ENCODE assay signal across 13 mouse cellular contexts in the genomic region with DNA sequence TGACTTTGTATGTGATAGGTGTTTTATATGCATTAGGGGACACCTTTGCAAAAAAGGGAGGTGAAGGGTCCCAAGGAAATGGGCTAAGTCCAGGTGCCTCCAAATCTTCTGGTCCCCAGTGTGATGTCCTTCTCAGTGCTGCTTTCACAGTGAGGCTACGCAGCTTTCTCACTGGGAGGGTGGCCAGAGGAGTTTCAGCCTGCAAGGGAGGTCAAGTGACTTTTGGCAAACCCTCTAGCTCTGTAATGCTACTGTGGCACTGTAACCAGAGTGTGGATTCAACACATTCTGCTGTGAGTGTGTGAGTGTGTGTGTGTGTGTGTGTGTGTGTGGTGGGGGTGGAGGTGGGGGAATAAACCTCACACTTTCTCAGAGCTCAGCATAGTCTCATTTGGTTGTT. TPM values are rescaled to one million over a fixed set of nuclear protein-coding genes. Genes with fewer than 3 reads are reported as not detected.
A peak's percentile ranks its signal among the peaks of the same experiment; 100 is the strongest.
DNase-seq lines count a peak whose midpoint lies in the region; ATAC-seq and TF ChIP-seq lines count a peak whose summit lies in the region.
"Had no signal": no experiment of that assay in that cellular context is flagged by ENCODE, and none has a peak within 500 bp of the region (broad histone marks: within the 10 kb centered on the region; RNA-seq: fewer than 3 reads in every experiment).

No protein-coding gene starts in this region.

- no peak overlapping the region for H3K4me2 ChIP-seq in kidney, embryonic 15.5 days
- H3K4me2 ChIP-seq in heart, postnatal 0 days (ENCODE audit: low read depth, low read length), result no peak overlapping the region
- no peak overlapping the region for H3K4me2 ChIP-seq in lung, postnatal 0 days (replicated peaks; ENCODE audit: low read depth, low read length)
- no peak overlapping the region for H3K4me2 ChIP-seq in forebrain, embryonic 15.5 days (replicated peaks)
- H3K4me2 ChIP-seq in forebrain, embryonic 16.5 days (ENCODE audit: low read length), result no peak overlapping the region
- H3K4me2 ChIP-seq: embryonic facial prominence, embryonic 12.5 days; liver, embryonic 11.5 days had no signal

- H3K4me3 ChIP-seq in kidney, embryonic 15.5 days (replicated peaks), result no peak overlapping the region
- H3K4me3 ChIP-seq in heart, postnatal 0 days (ENCODE audit: low read depth, low read length), result no peak overlapping the region
- H3K4me3 ChIP-seq in lung, postnatal 0 days (ENCODE audit: low read depth, low read length), result no peak overlapping the region
- H3K4me3 ChIP-seq in forebrain, embryonic 15.5 days, result no peak overlapping the region
- no peak overlapping the region for H3K4me3 ChIP-seq in forebrain, embryonic 16.5 days (replicated peaks; ENCODE audit: low read length)
- H3K4me3 ChIP-seq: embryonic facial prominence, embryonic 12.5 days had no signal

- no peaks in the 10 kb centered on the region for H3K9me3 ChIP-seq in kidney, embryonic 15.5 days (replicated peaks)
- no peaks in the 10 kb centered on the region for H3K9me3 ChIP-seq in heart, postnatal 0 days (replicated peaks; ENCODE audit: control insufficient read depth, low read length)
- no peaks in the 10 kb centered on the region for H3K9me3 ChIP-seq in lung, postnatal 0 days (ENCODE audit: low read length)
- no peaks in the 10 kb centered on the region for H3K9me3 ChIP-seq in forebrain, embryonic 15.5 days
- no peaks in the 10 kb centered on the region for H3K9me3 ChIP-seq in forebrain, embryonic 16.5 days (ENCODE audit: control insufficient read depth, low read length)
- H3K9me3 ChIP-seq: embryonic facial prominence, embryonic 12.5 days had no signal

- peak; percentile 46 to 63 for DNase-seq in kidney, adult 8-10 months
- DNase-seq in brain, adult 2 months (ENCODE audit: low read depth, low spot score), result peak; percentile 35
- peak; percentile 80 for DNase-seq in heart, postnatal 0 days (ENCODE audit: low spot score)
- peak; percentile 63 for DNase-seq in lung, postnatal 0 days (ENCODE audit: low spot score)
- no peak for DNase-seq in right cerebral cortex, postnatal 14 days
- DNase-seq: cerebellum, adult 11 months; thymus, adult 2 months had no signal

- no peak for TF ChIP-seq CTCF in heart, postnatal 0 days (IDR thresholded peaks at IDR 0.05; ENCODE audit: low read depth)
- TF ChIP-seq CTCF in lung, postnatal 0 days (IDR thresholded peaks at IDR 0.05), result no peak

- peaks cover 24% of the 10 kb centered on the region for H3K4me1 ChIP-seq in kidney, embryonic 15.5 days
- H3K4me1 ChIP-seq in heart, postnatal 0 days (ENCODE audit: control insufficient read depth, insufficient read depth), result peaks cover 20% of the 10 kb centered on the region
- peaks cover 3% of the 10 kb centered on the region; the same call in 1 of the 2 replicates for H3K4me1 ChIP-seq in lung, postnatal 0 days (ENCODE audit: insufficient read depth, low read depth, low read length)
- peaks cover 18% of the 10 kb centered on the region for H3K4me1 ChIP-seq in forebrain, embryonic 15.5 days
- peaks cover 8% of the 10 kb centered on the region for H3K4me1 ChIP-seq in forebrain, embryonic 16.5 days (replicated peaks; ENCODE audit: control insufficient read depth, insufficient read depth, low read length)

- H3K36me3 ChIP-seq in kidney, embryonic 15.5 days, result peaks cover 31% of the 10 kb centered on the region
- H3K36me3 ChIP-seq in heart, postnatal 0 days (replicated peaks; ENCODE audit: control insufficient read depth, insufficient read depth, low read length), result peaks cover 17% of the 10 kb centered on the region
- peaks cover 9% of the 10 kb centered on the region; the same call in 1 of the 2 replicates for H3K36me3 ChIP-seq in lung, postnatal 0 days (ENCODE audit: insufficient read depth, low read length)
- peaks cover 16% of the 10 kb centered on the region for H3K36me3 ChIP-seq in forebrain, embryonic 15.5 days
- peaks cover 4% of the 10 kb centered on the region; the same call in 1 of the 2 replicates for H3K36me3 ChIP-seq in forebrain, embryonic 16.5 days (ENCODE audit: control insufficient read depth, insufficient read depth)

- WGBS in kidney, embryonic 15.5 days, result 63% methylated on average over 1 of the region's 1 CpGs
- 33% methylated on average over 1 of the region's 1 CpGs for WGBS in heart, postnatal 0 days
- 30% methylated on average over 1 of the region's 1 CpGs for WGBS in lung, postnatal 0 days
- WGBS in forebrain, embryonic 15.5 days, result 87% methylated on average over 1 of the region's 1 CpGs
- WGBS in forebrain, embryonic 16.5 days, result 64% methylated on average over 1 of the region's 1 CpGs

- no peak overlapping the region for H3K9ac ChIP-seq in kidney, embryonic 15.5 days
- H3K9ac ChIP-seq in heart, postnatal 0 days (replicated peaks; ENCODE audit: low read depth, low read length), result no peak overlapping the region
- H3K9ac ChIP-seq in lung, postnatal 0 days (replicated peaks; ENCODE audit: low read depth), result no peak overlapping the region
- no peak overlapping the region for H3K9ac ChIP-seq in forebrain, embryonic 15.5 days (replicated peaks)
- no peak overlapping the region for H3K9ac ChIP-seq in forebrain, embryonic 16.5 days (replicated peaks; ENCODE audit: low read depth, low read length)
- H3K9ac ChIP-seq: embryonic facial prominence, embryonic 12.5 days had no signal

- no peak for TF ChIP-seq EP300 in heart, postnatal 0 days (IDR thresholded peaks at IDR 0.05; ENCODE audit: low read depth)
- TF ChIP-seq EP300 in lung, postnatal 0 days (IDR thresholded peaks at IDR 0.05), result no peak

- no peaks in the 10 kb centered on the region for H3K27me3 ChIP-seq in kidney, embryonic 15.5 days
- no peaks in the 10 kb centered on the region for H3K27me3 ChIP-seq in heart, postnatal 0 days (ENCODE audit: control insufficient read depth, insufficient read depth, low read length)
- no peaks in the 10 kb centered on the region for H3K27me3 ChIP-seq in lung, postnatal 0 days (replicated peaks; ENCODE audit: insufficient read depth, low read length)
- H3K27me3 ChIP-seq in forebrain, embryonic 15.5 days, result no peaks in the 10 kb centered on the region
- H3K27me3 ChIP-seq in forebrain, embryonic 16.5 days (replicated peaks; ENCODE audit: control insufficient read depth, insufficient read depth, low read length), result no peaks in the 10 kb centered on the region
- H3K27me3 ChIP-seq: CH12.LX; embryonic facial prominence, embryonic 12.5 days had no signal

- no peak for ATAC-seq in kidney, embryonic 15.5 days (replicated peaks; ENCODE audit: low FRiP score)
- peak; percentile 83 for ATAC-seq in heart, postnatal 0 days (ENCODE audit: insufficient read depth, low read depth)
- ATAC-seq in lung, postnatal 0 days, result peak; percentile 50
- ATAC-seq in forebrain, embryonic 15.5 days (replicated peaks), result no peak
- no peak for ATAC-seq in forebrain, embryonic 16.5 days

- no peak overlapping the region for H3K27ac ChIP-seq in kidney, embryonic 15.5 days
- peak overlapping the region; percentile 43 for H3K27ac ChIP-seq in heart, postnatal 0 days (ENCODE audit: low read depth)
- H3K27ac ChIP-seq in lung, postnatal 0 days (ENCODE audit: low read length), result no peak overlapping the region
- no peak overlapping the region for H3K27ac ChIP-seq in forebrain, embryonic 15.5 days (replicated peaks)
- no peak overlapping the region for H3K27ac ChIP-seq in forebrain, embryonic 16.5 days (ENCODE audit: low read length)
- H3K27ac ChIP-seq: embryonic facial prominence, embryonic 12.5 days had no signal

RNA-seq across cellular contexts. Expression of gene Trp53bp2, which starts 18.5 kb away (rescaled TPM):
- 27.2 and 27.8 TPM in 2 replicates for polyA plus RNA-seq in kidney, embryonic 15.5 days (2015; fragmentation: Nextera tagmentation; extraction: Ambion mirVana)
- 13.6 and 31.9 TPM in 2 replicates for total RNA-seq in heart, postnatal 0 days (2014; rRNA removed; ENCODE audit: low replicate concordance)
- polyA plus RNA-seq in heart, postnatal 0 days (2015; fragmentation: Nextera tagmentation; extraction: Ambion mirVana), result 7.4 and 8.3 TPM in 2 replicates
- 27.0 and 30.1 TPM in 2 replicates for polyA plus RNA-seq in lung, postnatal 0 days (2015; fragmentation: Nextera tagmentation; extraction: Ambion mirVana)
- 26.5 and 26.9 TPM in 2 replicates for polyA plus RNA-seq in forebrain, embryonic 15.5 days (2015; fragmentation: Nextera tagmentation; extraction: Ambion mirVana)
- 27.2 and 31.3 TPM in 2 replicates for polyA plus RNA-seq in forebrain, embryonic 16.5 days (2015; fragmentation: Nextera tagmentation; extraction: Ambion mirVana)

Comparison
In these comparisons a context has a peak if more than half of its experiments do, and no peak if none do; other contexts are left out.
1. ATAC-seq: peak in heart, postnatal 0 days (single experiment) and lung, postnatal 0 days (single experiment); none in kidney, embryonic 15.5 days (single experiment), forebrain, embryonic 15.5 days (single experiment) and forebrain, embryonic 16.5 days (single experiment).